Mouse (Mus musculus) midbrain, embryonic 16.5 days (tissue): Measurements from ENCODE around the gene Numbl. TPM values are rescaled to one million over a fixed set of nuclear protein-coding genes. Genes with fewer than 3 reads are reported as not detected.

Experiments used
- ATAC-seq: fragments of 200-750 bp; cut with Nextera tagmentation; 2 replicates; pipeline ENCODE4 v1.8.0; 2017; ENCODE audit warnings: moderate TSS enrichment
- H3K27ac ChIP-seq: fragments of 300-500 bp; sonication (generic); 2 replicates; pipeline ENCODE4 v1.5.1; 2014; ENCODE audit warnings: mild to moderate bottlenecking, low read length, mixed read lengths
- H3K27me3 ChIP-seq: fragments of 300-500 bp; sonication (generic); 2 replicates; pipeline ENCODE4 v1.6.1; 2014; ENCODE audit warnings: low read depth, low read length, mixed read lengths; ENCODE audit not compliant: control insufficient read depth, insufficient read depth
- H3K36me3 ChIP-seq: fragments of 300-500 bp; sonication (generic); 2 replicates; pipeline ENCODE4 v1.6.1; 2014; ENCODE audit warnings: mild to moderate bottlenecking, low read length, moderate library complexity, mixed read lengths; ENCODE audit not compliant: control insufficient read depth, insufficient read depth
- H3K4me1 ChIP-seq: fragments of 300-500 bp; sonication (generic); 2 replicates; pipeline ENCODE4 v1.6.1; 2014; ENCODE audit warnings: mild to moderate bottlenecking, low read length, mixed read lengths; ENCODE audit not compliant: control insufficient read depth, insufficient read depth
- H3K4me2 ChIP-seq: fragments of 300-500 bp; sonication (generic); 2 replicates; pipeline ENCODE4 v1.6.1; 2014; ENCODE audit warnings: mild to moderate bottlenecking, low read length, mixed read lengths
- H3K4me3 ChIP-seq: fragments of 300-500 bp; sonication (generic); 2 replicates; pipeline ENCODE4 v1.5.1; 2014; ENCODE audit warnings: low read depth, mild to moderate bottlenecking, low read length, moderate library complexity, mixed read lengths
- H3K9ac ChIP-seq: fragments of 300-500 bp; sonication (generic); 2 replicates; pipeline ENCODE4 v1.6.1; 2014; ENCODE audit warnings: low read depth, low read length, mixed read lengths
- H3K9me3 ChIP-seq: fragments of 300-500 bp; sonication (generic); replicated peaks from 2 replicates; pipeline ENCODE4 v1.6.1; 2014; ENCODE audit warnings: mild to moderate bottlenecking, low read length, mixed read lengths; ENCODE audit not compliant: control insufficient read depth, poor library complexity, severe bottlenecking
- WGBS: fragments of 180-500 bp; shearing (Covaris S2); extraction: QIAGEN DNeasy Blood & Tissue Kit; methylation state at CpG from one replicate; pipeline ENCODE4 v1.1.7; 2014; 5-methylcytosine and 5-hydroxymethylcytosine counted together
- polyA plus RNA-seq: library from polyadenylated mRNA; unstranded; fragments of >200 nt; fragmentation: Nextera tagmentation; extraction: Ambion mirVana; gene quantifications from 2 replicates; pipeline ENCODE4 v1.2.1, GENCODE M21; 2015

The Numbl gene
- polyA plus RNA-seq, 1 experiment from 2014 or later = 53.6 TPM

GRCm38 (mm10) chr7:27296518-27296917 lies 38.3 kb downstream of the Numbl start:
- H3K27ac ChIP-seq = no peak overlapping the region
- no peaks in the 10 kb centered on the region for H3K36me3 ChIP-seq
- no peak overlapping the region for H3K9ac ChIP-seq
- no peak overlapping the region for H3K4me3 ChIP-seq
- H3K27me3 ChIP-seq = no peaks in the 10 kb centered on the region
- no peak overlapping the region for H3K4me2 ChIP-seq
- no peaks in the 10 kb centered on the region for H3K9me3 ChIP-seq
- WGBS = 92% methylated on average over 4 of the region's 4 CpGs
- no peak for ATAC-seq
- no peaks in the 10 kb centered on the region for H3K4me1 ChIP-seq

- Histone ChIP-seq H3K27ac (no peak overlapping the region), H3K36me3 (no peaks in the 10 kb centered on the region), H3K4me1 (no peaks in the 10 kb centered on the region), H3K27me3 (no peaks in the 10 kb centered on the region), H3K4me2 (no peak overlapping the region), H3K9ac (no peak overlapping the region), H3K4me3 (no peak overlapping the region), H3K9me3 (no peaks in the 10 kb centered on the region)
- no peak for ATAC-seq
- 90% methylated on average over 16 of the region's 16 CpGs for WGBS
Observed at GRCm38 (mm10) chr7:27298033-27298610, 39.9 kb downstream of the Numbl start.

GRCm38 (mm10) chr7:27298816-27299215 lies 40.6 kb downstream of the Numbl start:
- Histone ChIP-seq H3K4me2 (no peak overlapping the region), H3K27me3 (no peaks in the 10 kb centered on the region), H3K9ac (no peak overlapping the region), H3K27ac (no peak overlapping the region), H3K4me3 (no peak overlapping the region), H3K4me1 (no peaks in the 10 kb centered on the region), H3K9me3 (no peaks in the 10 kb centered on the region), H3K36me3 (no peaks in the 10 kb centered on the region)
- WGBS = 90% methylated on average over 6 of the region's 6 CpGs
- ATAC-seq = no peak

GRCm38 (mm10) chr7:27300351-27300750 lies 42.1 kb downstream of the Numbl start:
- H3K9ac ChIP-seq = no peak overlapping the region
- no peaks in the 10 kb centered on the region for H3K9me3 ChIP-seq
- WGBS = 89% methylated on average over 4 of the region's 4 CpGs
- H3K4me1 ChIP-seq = no peaks in the 10 kb centered on the region
- no peak overlapping the region for H3K27ac ChIP-seq
- H3K4me3 ChIP-seq = no peak overlapping the region
- H3K4me2 ChIP-seq = no peak overlapping the region
- H3K27me3 ChIP-seq = no peaks in the 10 kb centered on the region
- ATAC-seq = no peak
- no peaks in the 10 kb centered on the region for H3K36me3 ChIP-seq

GRCm38 (mm10) chr7:27300801-27301200 lies 42.6 kb downstream of the Numbl start:
- Histone ChIP-seq H3K27ac (no peak overlapping the region), H3K4me2 (no peak overlapping the region), H3K9me3 (no peaks in the 10 kb centered on the region), H3K36me3 (no peaks in the 10 kb centered on the region), H3K4me3 (no peak overlapping the region), H3K27me3 (no peaks in the 10 kb centered on the region), H3K9ac (no peak overlapping the region), H3K4me1 (no peaks in the 10 kb centered on the region)
- 76% methylated on average over 5 of the region's 5 CpGs for WGBS
- no peak for ATAC-seq

GRCm38 (mm10) chr7:27302172-27302571 lies 43.9 kb downstream of the Numbl start:
- ATAC-seq = no peak
- Histone ChIP-seq H3K4me1 (no peaks in the 10 kb centered on the region), H3K27ac (no peak overlapping the region), H3K4me3 (no peak overlapping the region), H3K9ac (no peak overlapping the region), H3K27me3 (no peaks in the 10 kb centered on the region), H3K9me3 (no peaks in the 10 kb centered on the region), H3K4me2 (no peak overlapping the region), H3K36me3 (no peaks in the 10 kb centered on the region)
- 12% methylated on average over 11 of the region's 11 CpGs for WGBS

- Histone ChIP-seq H3K9ac (no peak overlapping the region), H3K4me2 (no peak overlapping the region), H3K36me3 (no peaks in the 10 kb centered on the region), H3K27ac (no peak overlapping the region), H3K4me1 (peaks cover under 1% of the 10 kb centered on the region; the same call in 1 of the 2 replicates), H3K4me3 (no peak overlapping the region), H3K9me3 (no peaks in the 10 kb centered on the region), H3K27me3 (no peaks in the 10 kb centered on the region)
- ATAC-seq = no peak
- WGBS = 84% methylated on average over 17 of the region's 17 CpGs
Observed at GRCm38 (mm10) chr7:27305091-27305730, 47.0 kb downstream of the Numbl start.

GRCm38 (mm10) chr7:27306161-27307160 lies 48.2 kb downstream of the Numbl start:
- 76% methylated on average over 24 of the region's 24 CpGs for WGBS

More at GRCm38 (mm10) chr7:27306161-27307160, 48.2 kb downstream of the Numbl start:
- H3K9ac ChIP-seq = no peak overlapping the region
- no peak overlapping the region for H3K4me3 ChIP-seq
- H3K4me2 ChIP-seq = no peak overlapping the region
- peaks cover 4% of the 10 kb centered on the region; the same call in 1 of the 2 replicates for H3K4me1 ChIP-seq
- no peaks in the 10 kb centered on the region for H3K36me3 ChIP-seq
- H3K9me3 ChIP-seq = no peaks in the 10 kb centered on the region
- no peaks in the 10 kb centered on the region for H3K27me3 ChIP-seq
- H3K27ac ChIP-seq = no peak overlapping the region
- ATAC-seq = no peak
